Mouse (Mus musculus): ENCODE measurements around the gene Gas2l3.

The Gas2l3 gene

GRCm38 (mm10) chr10:89395321-89395720, 48.4 kb downstream of the Gas2l3 start:
- DNase-seq, result no peak

GRCm38 (mm10) chr10:89392687-89393086, 51.1 kb downstream of the Gas2l3 start:
- no peak for DNase-seq

- no peak for DNase-seq
These were observed 52.1 kb downstream of the Gas2l3 start for GRCm38 (mm10) chr10:89391571-89392163.

- no peak for DNase-seq
These were observed 57.3 kb downstream of the Gas2l3 start for GRCm38 (mm10) chr10:89386461-89386860.

GRCm38 (mm10) chr10:89383462-89383861, 60.3 kb downstream of the Gas2l3 start:
- DNase-seq, result no peak

GRCm38 (mm10) chr10:89377750-89378149, 66.0 kb downstream of the Gas2l3 start:
- no peak for DNase-seq

GRCm38 (mm10) chr10:89370051-89370450, 73.7 kb downstream of the Gas2l3 start:
- no peak for DNase-seq

GRCm38 (mm10) chr10:89358933-89359332, 84.8 kb downstream of the Gas2l3 start:
- no peak for DNase-seq
